Mouse (Mus musculus): ENCODE results near the gene Gm17018. TPM values are rescaled to one million over a fixed set of nuclear protein-coding genes. Genes with fewer than 3 reads are reported as not detected.

The Gm17018 gene
- polyA plus RNA-seq, 1 experiment from 2014 or later: 57.0 TPM

DNA sequence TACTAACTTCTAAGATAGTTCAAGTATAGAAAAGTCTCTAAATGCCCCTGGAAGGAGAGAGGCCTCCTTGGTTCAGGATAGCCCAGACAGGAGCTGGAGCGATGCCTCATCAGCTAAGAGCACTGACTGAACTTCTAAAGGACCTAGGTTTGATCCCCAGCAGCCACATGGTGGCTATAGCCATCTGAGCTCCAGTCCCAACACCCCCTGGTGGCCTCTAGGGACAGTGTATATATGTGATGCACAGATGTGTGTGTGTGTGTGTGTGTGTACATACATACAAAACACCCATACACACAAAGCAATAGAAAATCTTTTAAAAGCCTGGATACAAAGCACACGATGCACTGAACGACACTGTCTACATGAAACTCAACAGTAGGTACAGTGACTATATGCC, 68.8 kb downstream of the Gm17018 start:
- 93% methylated on average over 3 of the region's 3 CpGs for WGBS
- Histone ChIP-seq H3K27me3 (ENCODE audit: control insufficient read depth, insufficient read depth, low read length) (no peaks in the 10 kb centered on the region), H3K27ac (replicated peaks; ENCODE audit: low read depth, low read length) (no peak overlapping the region), H3K36me3 (ENCODE audit: control insufficient read depth, insufficient read depth, low read length) (peaks cover 19% of the 10 kb centered on the region), H3K9me3 (ENCODE audit: control insufficient read depth, low read length) (no peaks in the 10 kb centered on the region), H3K4me2 (ENCODE audit: low read length) (no peak overlapping the region), H3K4me1 (ENCODE audit: control insufficient read depth, insufficient read depth, low read length) (no peaks in the 10 kb centered on the region), H3K4me3 (replicated peaks; ENCODE audit: low read depth, low read length) (no peak overlapping the region), H3K9ac (replicated peaks; ENCODE audit: low read length) (no peak overlapping the region)
- DNase-seq (no peak), ATAC-seq (ENCODE audit: low FRiP score, low TSS enrichment) (no peak)

Other genes starting within 250 kb of the Gm17018 start
- 55.2 and 62.6 TPM in 2 replicates for gene Btrc, start 196.9 kb upstream of the Gm17018 start, polyA plus RNA-seq (2014; fragmentation: Nextera tagmentation; extraction: Ambion mirVana)
- 11.9 and 14.2 TPM in 2 replicates for gene Poll, start 84 bp upstream of the Gm17018 start, polyA plus RNA-seq (2014; fragmentation: Nextera tagmentation; extraction: Ambion mirVana)
- gene Fbxw4, start 99.7 kb downstream of the Gm17018 start, polyA plus RNA-seq (2014; fragmentation: Nextera tagmentation; extraction: Ambion mirVana): 5.6 and 8.1 TPM in 2 replicates
- 0.18 and 0.54 TPM in 2 replicates for gene Fgf8, start 182.3 kb downstream of the Gm17018 start, polyA plus RNA-seq (2014; fragmentation: Nextera tagmentation; extraction: Ambion mirVana)
- gene Npm3, start 189.0 kb downstream of the Gm17018 start, polyA plus RNA-seq (2014; fragmentation: Nextera tagmentation; extraction: Ambion mirVana): 7.6 and 26.4 TPM in 2 replicates
- 95.8 and 118 TPM in 2 replicates for gene Mgea5, start 223.2 kb downstream of the Gm17018 start, polyA plus RNA-seq (2014; fragmentation: Nextera tagmentation; extraction: Ambion mirVana)